Mouse (Mus musculus): ENCODE measurements at regions not wholly inside any gene's neighbourhood (a gene's known extent, or its start where the extent isn't known, plus 50 kb on each side); places are given as distances from the start of the nearest gene placed in this dataset.

DNA sequence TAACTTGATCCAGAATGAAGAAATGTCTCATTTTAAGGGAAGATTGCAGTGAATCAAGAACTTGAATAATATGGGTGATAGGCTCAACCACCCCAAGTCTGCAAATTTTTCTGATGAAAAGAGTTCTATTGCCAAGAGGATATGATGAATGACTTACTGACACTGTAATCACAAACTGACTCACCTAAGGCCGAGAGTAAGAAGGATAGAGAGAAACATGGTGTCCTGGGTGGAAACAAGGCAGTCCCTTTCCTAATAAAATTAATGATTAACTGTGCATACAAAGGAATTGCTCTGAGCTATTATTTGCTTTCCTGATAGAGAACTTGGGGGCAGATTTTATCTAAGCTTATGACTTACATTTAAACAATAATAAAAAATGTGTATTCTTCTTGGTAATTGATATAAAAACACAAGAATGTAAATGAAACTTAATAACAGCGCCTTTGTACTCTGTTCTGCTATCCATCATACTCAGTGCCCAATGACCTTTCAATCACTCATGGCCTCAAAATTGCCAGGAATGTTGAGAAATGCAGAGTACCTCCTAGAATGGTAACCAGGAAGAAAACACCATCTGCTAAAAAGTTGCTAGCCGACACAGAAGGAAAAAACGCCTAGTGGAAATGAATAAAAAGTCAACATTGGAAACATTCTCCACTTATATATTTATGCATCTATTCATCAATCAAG, 606.7 kb downstream of the Efnb2 start:
- H3K4me3 ChIP-seq (replicated peaks), result no peak overlapping the region
- no peaks in the 10 kb centered on the region for H3K9me3 ChIP-seq
- no peaks in the 10 kb centered on the region for H3K27me3 ChIP-seq (replicated peaks)
- TF ChIP-seq GATA1 (IDR thresholded peaks at IDR 0.05; ENCODE audit: borderline replicate concordance, low read length) (no peak), FLI1 (IDR thresholded peaks at IDR 0.05; ENCODE audit: low read length) (no peak)
- no peaks in the 10 kb centered on the region for H3K36me3 ChIP-seq (replicated peaks; ENCODE audit: low read length)
- H3K4me1 ChIP-seq, result no peaks in the 10 kb centered on the region

DNA sequence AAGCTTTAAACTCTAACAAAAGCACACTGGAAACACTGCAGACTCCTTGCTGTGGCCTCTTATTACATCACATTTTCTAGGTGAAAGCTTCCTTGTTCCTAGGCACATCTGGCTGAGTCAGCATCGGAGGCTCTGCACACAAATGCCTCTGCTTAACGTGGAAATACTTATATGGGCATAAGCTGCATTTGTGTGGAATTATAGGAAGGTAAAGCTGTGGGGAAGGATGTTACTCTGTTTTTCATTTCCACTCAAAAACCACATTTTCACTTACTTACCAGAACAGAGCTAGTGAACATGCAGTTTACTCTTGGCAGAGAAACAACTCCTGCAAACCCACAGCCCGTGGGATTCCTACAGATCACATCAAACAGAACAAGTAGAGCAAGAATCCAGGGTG, 609.9 kb downstream of the Efnb2 start:
- no peaks in the 10 kb centered on the region for H3K27me3 ChIP-seq (replicated peaks)
- TF ChIP-seq GATA1 (IDR thresholded peaks at IDR 0.05; ENCODE audit: borderline replicate concordance, low read length), result no peak
- no peak for TF ChIP-seq FLI1 (IDR thresholded peaks at IDR 0.05; ENCODE audit: low read length)
- no peaks in the 10 kb centered on the region for H3K36me3 ChIP-seq (replicated peaks; ENCODE audit: low read length)
- no peaks in the 10 kb centered on the region for H3K4me1 ChIP-seq
- H3K9me3 ChIP-seq, result no peaks in the 10 kb centered on the region
- H3K4me3 ChIP-seq (replicated peaks), result no peak overlapping the region

DNA sequence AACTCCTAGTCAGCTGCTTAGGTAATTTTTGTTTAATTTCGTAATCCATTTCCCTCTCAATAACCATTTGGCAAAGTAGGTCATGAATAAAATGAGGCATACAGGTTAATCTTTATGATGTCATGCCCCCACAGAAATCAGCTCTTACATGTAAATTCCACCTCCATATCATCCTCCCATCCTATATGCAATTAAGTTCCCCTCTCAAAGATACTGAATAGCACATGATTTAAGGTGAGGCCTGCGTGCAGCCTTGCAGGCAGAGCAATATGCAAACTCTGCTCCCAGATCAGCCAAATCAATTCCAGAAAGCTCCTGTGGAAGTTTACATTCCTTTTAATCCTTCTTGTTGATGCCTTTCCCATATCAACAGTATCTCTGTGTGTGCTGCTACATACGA, 610.3 kb downstream of the Efnb2 start:
- Histone ChIP-seq H3K4me3 (replicated peaks) (no peak overlapping the region), H3K9me3 (no peaks in the 10 kb centered on the region), H3K27me3 (replicated peaks) (no peaks in the 10 kb centered on the region), H3K36me3 (replicated peaks; ENCODE audit: low read length) (no peaks in the 10 kb centered on the region), H3K4me1 (no peaks in the 10 kb centered on the region)
- TF ChIP-seq FLI1 (IDR thresholded peaks at IDR 0.05; ENCODE audit: low read length) (no peak), GATA1 (IDR thresholded peaks at IDR 0.05; ENCODE audit: borderline replicate concordance, low read length) (no peak)

DNA sequence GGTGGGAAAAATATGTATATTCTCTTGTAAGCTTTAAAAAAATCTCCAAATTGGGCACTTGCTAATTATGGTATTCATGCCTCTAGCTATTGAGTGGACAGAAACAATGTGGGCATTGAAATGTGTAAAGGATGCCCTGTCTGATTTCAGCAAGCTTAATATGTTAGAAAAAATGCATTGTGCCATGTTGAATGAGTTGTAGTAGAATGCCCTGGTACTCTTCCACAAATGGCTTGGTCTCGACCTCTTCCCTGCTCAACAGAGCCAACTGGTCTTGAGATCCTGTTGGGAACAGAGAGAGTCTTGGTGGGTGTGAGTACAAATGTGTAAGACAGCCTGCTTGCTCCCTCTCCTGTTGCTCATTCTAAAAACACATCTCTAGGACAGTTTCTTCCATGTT, 616.1 kb downstream of the Efnb2 start:
- H3K9me3 ChIP-seq, result no peaks in the 10 kb centered on the region
- H3K4me1 ChIP-seq, result no peaks in the 10 kb centered on the region
- H3K36me3 ChIP-seq (replicated peaks; ENCODE audit: low read length), result no peaks in the 10 kb centered on the region
- no peak overlapping the region for H3K4me3 ChIP-seq (replicated peaks)
- H3K27me3 ChIP-seq (replicated peaks), result no peaks in the 10 kb centered on the region
- TF ChIP-seq FLI1 (IDR thresholded peaks at IDR 0.05; ENCODE audit: low read length), result no peak
- TF ChIP-seq GATA1 (IDR thresholded peaks at IDR 0.05; ENCODE audit: borderline replicate concordance, low read length), result no peak

DNA sequence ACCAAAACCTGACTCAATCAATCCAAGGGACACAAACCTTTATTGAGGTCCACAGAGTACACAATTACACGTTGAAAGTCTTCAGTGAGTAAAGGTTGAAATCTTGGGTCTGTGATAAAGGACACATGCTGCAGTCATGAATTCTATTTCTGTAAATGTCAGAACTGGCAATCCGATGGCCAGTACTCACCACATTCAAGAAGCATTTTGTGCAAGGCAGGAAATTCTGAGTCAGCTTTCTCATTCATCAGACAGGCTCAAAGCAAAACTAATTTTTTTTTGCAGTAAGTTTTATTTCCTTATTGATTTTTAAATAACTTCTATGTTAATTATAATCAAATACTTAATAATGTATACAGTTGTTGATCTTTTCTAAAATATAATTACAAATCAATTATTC, 616.7 kb downstream of the Efnb2 start:
- Histone ChIP-seq H3K4me3 (replicated peaks) (no peak overlapping the region), H3K4me1 (no peaks in the 10 kb centered on the region), H3K9me3 (no peaks in the 10 kb centered on the region), H3K36me3 (replicated peaks; ENCODE audit: low read length) (no peaks in the 10 kb centered on the region), H3K27me3 (replicated peaks) (no peaks in the 10 kb centered on the region)
- TF ChIP-seq GATA1 (IDR thresholded peaks at IDR 0.05; ENCODE audit: borderline replicate concordance, low read length) (no peak), FLI1 (IDR thresholded peaks at IDR 0.05; ENCODE audit: low read length) (no peak)

DNA sequence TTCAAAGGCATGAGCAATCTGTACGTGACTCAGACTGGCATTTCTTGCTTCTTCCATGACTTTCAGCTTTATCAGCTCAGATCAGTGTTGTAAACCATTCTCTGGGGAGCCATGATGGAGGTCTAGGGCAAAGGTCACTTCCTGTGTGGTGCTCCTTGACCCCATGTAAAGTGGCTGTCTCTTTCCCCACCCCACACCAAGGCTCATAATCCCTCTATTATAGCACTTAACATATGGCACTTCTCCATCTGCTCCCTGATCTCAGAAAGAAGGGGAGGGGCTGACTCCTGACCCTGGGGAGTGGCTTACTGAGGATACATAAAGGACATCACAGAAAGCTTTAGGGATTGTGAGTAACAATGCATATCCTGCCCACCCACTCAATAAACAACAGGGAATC, 623.1 kb downstream of the Efnb2 start:
- TF ChIP-seq GATA1 (IDR thresholded peaks at IDR 0.05; ENCODE audit: borderline replicate concordance, low read length) (no peak), FLI1 (IDR thresholded peaks at IDR 0.05; ENCODE audit: low read length) (no peak)
- Histone ChIP-seq H3K27me3 (replicated peaks) (no peaks in the 10 kb centered on the region), H3K4me3 (replicated peaks) (no peak overlapping the region), H3K4me1 (no peaks in the 10 kb centered on the region), H3K36me3 (replicated peaks; ENCODE audit: low read length) (no peaks in the 10 kb centered on the region), H3K9me3 (peaks cover 3% of the 10 kb centered on the region; the same call in 1 of the 2 replicates)

DNA sequence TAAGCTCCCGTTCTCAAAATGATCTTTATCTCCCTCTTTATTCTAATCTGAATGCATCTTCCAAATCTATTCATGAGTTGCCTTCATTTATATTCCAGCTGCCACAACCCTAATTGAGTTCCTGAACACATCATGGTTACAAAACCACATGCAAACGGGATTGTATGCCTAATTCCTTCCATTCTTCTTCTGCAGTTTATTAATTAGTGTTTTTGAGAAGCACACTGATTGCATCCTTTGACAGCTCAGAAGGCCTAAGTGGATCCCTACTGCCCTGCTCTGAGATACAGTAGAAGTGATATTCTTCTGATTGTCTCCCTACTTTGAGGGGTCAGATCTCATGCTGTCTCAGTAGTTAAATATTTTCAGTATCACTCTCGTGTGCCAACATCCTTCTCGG, 649.9 kb downstream of the Efnb2 start:
- H3K27me3 ChIP-seq (replicated peaks), result no peaks in the 10 kb centered on the region
- H3K9me3 ChIP-seq, result no peaks in the 10 kb centered on the region
- H3K36me3 ChIP-seq (replicated peaks; ENCODE audit: low read length), result no peaks in the 10 kb centered on the region
- H3K4me3 ChIP-seq (replicated peaks), result no peak overlapping the region
- H3K4me1 ChIP-seq, result no peaks in the 10 kb centered on the region
- TF ChIP-seq GATA1 (IDR thresholded peaks at IDR 0.05; ENCODE audit: borderline replicate concordance, low read length), result no peak
- no peak for TF ChIP-seq FLI1 (IDR thresholded peaks at IDR 0.05; ENCODE audit: low read length)

DNA sequence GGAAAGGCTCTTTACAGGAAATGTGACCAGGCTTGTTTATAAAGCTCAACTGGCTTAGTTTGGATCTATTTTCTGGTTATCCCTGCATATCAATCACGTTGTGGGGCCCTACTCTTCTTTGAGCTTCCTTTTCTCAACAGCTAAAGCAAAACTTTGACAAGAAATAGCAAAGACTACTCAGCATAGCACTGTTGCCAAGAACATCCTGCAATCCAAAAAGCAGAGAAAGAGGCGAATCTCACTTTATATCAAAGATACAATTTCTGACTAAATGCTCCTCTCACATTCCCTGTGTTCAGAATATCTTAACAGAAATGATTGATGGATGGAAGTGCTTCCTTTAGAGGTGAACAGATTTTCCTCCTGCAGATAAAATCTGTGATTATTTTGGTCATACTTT, 666.1 kb downstream of the Efnb2 start:
- no peaks in the 10 kb centered on the region for H3K36me3 ChIP-seq (replicated peaks; ENCODE audit: low read length)
- H3K4me1 ChIP-seq, result no peaks in the 10 kb centered on the region
- H3K4me3 ChIP-seq (replicated peaks), result no peak overlapping the region
- no peak for TF ChIP-seq GATA1 (IDR thresholded peaks at IDR 0.05; ENCODE audit: borderline replicate concordance, low read length)
- no peak for TF ChIP-seq FLI1 (IDR thresholded peaks at IDR 0.05; ENCODE audit: low read length)
- H3K9me3 ChIP-seq, result no peaks in the 10 kb centered on the region
- no peaks in the 10 kb centered on the region for H3K27me3 ChIP-seq (replicated peaks)

DNA sequence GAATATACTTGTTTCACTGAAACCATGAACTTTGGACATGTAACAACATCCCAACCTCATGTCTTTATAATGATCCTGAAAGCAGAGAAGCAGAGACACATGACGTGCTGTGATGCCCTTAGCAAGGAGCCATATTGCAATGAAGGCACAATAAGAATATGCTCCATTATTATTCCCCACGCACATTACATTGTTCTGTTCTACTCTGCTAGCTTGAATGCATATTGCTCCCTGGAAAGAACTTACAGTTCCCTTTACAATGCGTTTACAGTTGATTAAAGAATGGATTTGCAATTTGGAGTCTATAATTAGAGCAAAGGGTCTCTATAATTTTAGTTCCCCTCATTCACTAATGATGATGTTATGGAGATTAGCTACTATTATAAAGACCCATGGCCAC, 672.2 kb downstream of the Efnb2 start:
- no peak for TF ChIP-seq GATA1 (IDR thresholded peaks at IDR 0.05; ENCODE audit: borderline replicate concordance, low read length)
- H3K9me3 ChIP-seq, result no peaks in the 10 kb centered on the region
- no peaks in the 10 kb centered on the region for H3K4me1 ChIP-seq
- no peak overlapping the region for H3K4me3 ChIP-seq (replicated peaks)
- no peaks in the 10 kb centered on the region for H3K27me3 ChIP-seq (replicated peaks)
- no peaks in the 10 kb centered on the region for H3K36me3 ChIP-seq (replicated peaks; ENCODE audit: low read length)

DNA sequence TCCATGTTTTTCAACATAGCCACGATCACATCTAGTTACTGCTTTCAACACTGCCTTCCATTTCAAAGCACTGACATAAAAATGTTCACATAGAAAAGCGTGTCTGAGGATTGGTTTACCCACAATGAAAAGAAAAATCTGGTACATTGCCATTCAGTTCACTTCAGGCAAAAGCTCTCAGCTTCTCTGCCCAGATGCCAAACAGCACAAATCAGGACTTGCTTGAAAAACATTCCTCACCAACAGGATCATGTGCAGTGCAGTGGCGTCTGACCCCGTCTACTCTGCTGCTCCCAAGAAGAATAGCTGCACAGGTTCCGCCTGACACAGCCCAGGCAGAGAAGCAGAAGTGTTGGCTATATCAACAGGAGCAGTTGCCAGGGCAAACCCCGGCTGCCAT, 684.0 kb downstream of the Efnb2 start:
- no peaks in the 10 kb centered on the region for H3K36me3 ChIP-seq (replicated peaks; ENCODE audit: low read length)
- no peak overlapping the region for H3K4me3 ChIP-seq (replicated peaks)
- TF ChIP-seq FLI1 (IDR thresholded peaks at IDR 0.05; ENCODE audit: low read length), result no peak
- no peak for TF ChIP-seq GATA1 (IDR thresholded peaks at IDR 0.05; ENCODE audit: borderline replicate concordance, low read length)
- H3K27me3 ChIP-seq (replicated peaks), result no peaks in the 10 kb centered on the region
- H3K9me3 ChIP-seq, result no peaks in the 10 kb centered on the region
- no peaks in the 10 kb centered on the region for H3K4me1 ChIP-seq

DNA sequence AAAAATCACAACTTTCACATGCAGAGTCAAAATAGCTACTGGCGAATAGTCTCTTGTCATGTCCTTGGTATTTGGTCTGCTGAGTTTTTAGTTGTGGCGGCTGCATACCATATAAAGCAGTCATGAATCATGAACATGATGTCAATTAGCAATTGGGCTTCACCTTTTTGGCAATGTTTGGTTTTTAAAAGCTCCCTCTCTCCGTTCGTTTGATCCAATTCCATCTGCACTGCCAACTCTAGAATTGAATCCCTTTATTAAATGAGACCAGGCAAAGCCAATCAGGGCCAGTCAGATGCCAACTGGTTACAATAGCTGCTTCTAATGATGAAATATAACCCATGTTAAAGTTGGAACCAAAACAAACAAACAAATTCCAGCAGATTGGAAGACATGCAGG, 687.3 kb downstream of the Efnb2 start:
- Histone ChIP-seq H3K4me1 (no peaks in the 10 kb centered on the region), H3K36me3 (replicated peaks; ENCODE audit: low read length) (no peaks in the 10 kb centered on the region), H3K27me3 (replicated peaks) (no peaks in the 10 kb centered on the region), H3K9me3 (no peaks in the 10 kb centered on the region), H3K4me3 (replicated peaks) (no peak overlapping the region)
- TF ChIP-seq GATA1 (IDR thresholded peaks at IDR 0.05; ENCODE audit: borderline replicate concordance, low read length), result no peak
- no peak for TF ChIP-seq FLI1 (IDR thresholded peaks at IDR 0.05; ENCODE audit: low read length)
